Mouse (Mus musculus): ENCODE data around the gene Sspn. TPM values are rescaled to one million over a fixed set of nuclear protein-coding genes. Genes with fewer than 3 reads are reported as not detected.

The Sspn gene
- polyA plus RNA-seq, 1 experiment from 2014 or later = 2.8 TPM

- ATAC-seq = no peak
- H3K4me1 ChIP-seq (replicated peaks) = peaks cover 12% of the 10 kb centered on the region
- no peak overlapping the region for H3K4me3 ChIP-seq (replicated peaks)
- WGBS = 93% methylated on average over 4 of the region's 4 CpGs
- no peak overlapping the region for H3K27ac ChIP-seq
- H3K9me3 ChIP-seq = no peaks in the 10 kb centered on the region
- no peaks in the 10 kb centered on the region for H3K36me3 ChIP-seq
- H3K27me3 ChIP-seq = no peaks in the 10 kb centered on the region
- no peak overlapping the region for H3K4me2 ChIP-seq (replicated peaks)
- H3K9ac ChIP-seq (replicated peaks) = no peak overlapping the region
Observed at GRCm38 (mm10) chr6:145936511-145936910, 5.1 kb downstream of the Sspn start.

GRCm38 (mm10) chr6:145940852-145941251 lies 9.4 kb downstream of the Sspn start:
- Histone ChIP-seq H3K27me3 (no peaks in the 10 kb centered on the region), H3K4me2 (replicated peaks) (no peak overlapping the region), H3K9ac (replicated peaks) (no peak overlapping the region), H3K27ac (no peak overlapping the region), H3K4me1 (replicated peaks) (no peaks in the 10 kb centered on the region), H3K36me3 (no peaks in the 10 kb centered on the region), H3K9me3 (no peaks in the 10 kb centered on the region), H3K4me3 (replicated peaks) (no peak overlapping the region)
- WGBS = 80% methylated on average over 6 of the region's 6 CpGs
- ATAC-seq = no peak

GRCm38 (mm10) chr6:145942263-145942966 lies 11.0 kb downstream of the Sspn start:
- Histone ChIP-seq H3K4me2 (replicated peaks) (no peak overlapping the region), H3K36me3 (no peaks in the 10 kb centered on the region), H3K9ac (replicated peaks) (no peak overlapping the region), H3K27me3 (no peaks in the 10 kb centered on the region), H3K4me3 (replicated peaks) (no peak overlapping the region), H3K9me3 (no peaks in the 10 kb centered on the region), H3K27ac (no peak overlapping the region), H3K4me1 (replicated peaks) (no peaks in the 10 kb centered on the region)
- no peak for ATAC-seq
- 82% methylated on average over 12 of the region's 12 CpGs for WGBS

- Histone ChIP-seq H3K4me3 (replicated peaks) (no peak overlapping the region), H3K9ac (replicated peaks) (no peak overlapping the region), H3K4me2 (replicated peaks) (no peak overlapping the region), H3K27me3 (no peaks in the 10 kb centered on the region), H3K36me3 (no peaks in the 10 kb centered on the region), H3K9me3 (no peaks in the 10 kb centered on the region), H3K27ac (no peak overlapping the region), H3K4me1 (replicated peaks) (0 out of 2 replicates have a peak, but pooled peaks cover under 1% of the 10 kb centered on the region)
- 89% methylated on average over 3 of the region's 3 CpGs for WGBS
- no peak for ATAC-seq
Observed at GRCm38 (mm10) chr6:145943414-145943813, 12.0 kb downstream of the Sspn start.

GRCm38 (mm10) chr6:145945700-145946344 lies 14.4 kb downstream of the Sspn start:
- H3K4me3 ChIP-seq (replicated peaks) = no peak overlapping the region
- no peaks in the 10 kb centered on the region for H3K36me3 ChIP-seq
- H3K27me3 ChIP-seq = no peaks in the 10 kb centered on the region
- H3K9me3 ChIP-seq = no peaks in the 10 kb centered on the region
- WGBS = 85% methylated on average over 11 of the region's 11 CpGs
- no peak for ATAC-seq
- H3K9ac ChIP-seq (replicated peaks) = no peak overlapping the region
- 0 out of 2 replicates have a peak, but pooled peaks cover 3% of the 10 kb centered on the region for H3K4me1 ChIP-seq (replicated peaks)
- no peak overlapping the region for H3K27ac ChIP-seq
- no peak overlapping the region for H3K4me2 ChIP-seq (replicated peaks)

GRCm38 (mm10) chr6:145949049-145949448 lies 17.6 kb downstream of the Sspn start:
- H3K4me2 ChIP-seq (replicated peaks) = no peak overlapping the region
- 48% methylated on average over 4 of the region's 4 CpGs for WGBS
- no peak overlapping the region for H3K4me3 ChIP-seq (replicated peaks)
- no peak for ATAC-seq
- H3K4me1 ChIP-seq (replicated peaks) = peaks cover 7% of the 10 kb centered on the region; the same call in 1 of the 2 replicates
- H3K9ac ChIP-seq (replicated peaks) = no peak overlapping the region
- no peaks in the 10 kb centered on the region for H3K9me3 ChIP-seq
- no peaks in the 10 kb centered on the region for H3K36me3 ChIP-seq
- H3K27ac ChIP-seq = no peak overlapping the region
- H3K27me3 ChIP-seq = no peaks in the 10 kb centered on the region

- H3K4me1 ChIP-seq (replicated peaks) = peaks cover 7% of the 10 kb centered on the region; the same call in 1 of the 2 replicates
- H3K4me3 ChIP-seq (replicated peaks) = no peak overlapping the region
- no peak overlapping the region for H3K9ac ChIP-seq (replicated peaks)
- H3K36me3 ChIP-seq = no peaks in the 10 kb centered on the region
- no peak overlapping the region for H3K27ac ChIP-seq
- WGBS = 88% methylated on average over 5 of the region's 5 CpGs
- H3K9me3 ChIP-seq = no peaks in the 10 kb centered on the region
- no peak for ATAC-seq
- H3K27me3 ChIP-seq = no peaks in the 10 kb centered on the region
- no peak overlapping the region for H3K4me2 ChIP-seq (replicated peaks)
Observed at GRCm38 (mm10) chr6:145950626-145951025, 19.2 kb downstream of the Sspn start.

GRCm38 (mm10) chr6:145952594-145952993 lies 21.2 kb downstream of the Sspn start:
- ATAC-seq = no peak
- no peak overlapping the region for H3K4me2 ChIP-seq (replicated peaks)
- H3K9ac ChIP-seq (replicated peaks) = no peak overlapping the region
- H3K4me3 ChIP-seq (replicated peaks) = no peak overlapping the region
- no peaks in the 10 kb centered on the region for H3K27me3 ChIP-seq
- H3K27ac ChIP-seq = no peak overlapping the region
- 94% methylated on average over 3 of the region's 3 CpGs for WGBS
- H3K9me3 ChIP-seq = no peaks in the 10 kb centered on the region
- H3K36me3 ChIP-seq = no peaks in the 10 kb centered on the region
- H3K4me1 ChIP-seq (replicated peaks) = peaks cover 10% of the 10 kb centered on the region; the same call in 1 of the 2 replicates

- 59% methylated on average over 13 of the region's 13 CpGs for WGBS
- Histone ChIP-seq H3K4me3 (replicated peaks) (no peak overlapping the region), H3K9ac (replicated peaks) (no peak overlapping the region), H3K36me3 (no peaks in the 10 kb centered on the region), H3K4me2 (replicated peaks) (no peak overlapping the region), H3K4me1 (replicated peaks) (peaks cover 16% of the 10 kb centered on the region; the same call in 1 of the 2 replicates), H3K9me3 (no peaks in the 10 kb centered on the region), H3K27ac (no peak overlapping the region), H3K27me3 (no peaks in the 10 kb centered on the region)
- no peak for ATAC-seq
Observed at GRCm38 (mm10) chr6:145953121-145953896, 21.9 kb downstream of the Sspn start.

- ATAC-seq = no peak
- Histone ChIP-seq H3K9ac (replicated peaks) (no peak overlapping the region), H3K9me3 (no peaks in the 10 kb centered on the region), H3K4me1 (replicated peaks) (peaks cover 13% of the 10 kb centered on the region; the same call in 1 of the 2 replicates), H3K27ac (no peak overlapping the region), H3K4me3 (replicated peaks) (no peak overlapping the region), H3K36me3 (no peaks in the 10 kb centered on the region), H3K4me2 (replicated peaks) (no peak overlapping the region), H3K27me3 (no peaks in the 10 kb centered on the region)
- 69% methylated on average over 6 of the region's 6 CpGs for WGBS
Observed at GRCm38 (mm10) chr6:145957427-145957965, 26.1 kb downstream of the Sspn start.

GRCm38 (mm10) chr6:145958070-145958469 lies 26.6 kb downstream of the Sspn start:
- ATAC-seq = no peak
- Histone ChIP-seq H3K4me3 (replicated peaks) (no peak overlapping the region), H3K9me3 (no peaks in the 10 kb centered on the region), H3K9ac (replicated peaks) (no peak overlapping the region), H3K27ac (no peak overlapping the region), H3K27me3 (no peaks in the 10 kb centered on the region), H3K4me1 (replicated peaks) (peaks cover 13% of the 10 kb centered on the region; the same call in 1 of the 2 replicates), H3K4me2 (replicated peaks) (no peak overlapping the region), H3K36me3 (no peaks in the 10 kb centered on the region)
- 37% methylated on average over 5 of the region's 5 CpGs for WGBS

GRCm38 (mm10) chr6:145961047-145961446 lies 29.6 kb downstream of the Sspn start:
- no peak for ATAC-seq
- Histone ChIP-seq H3K9me3 (no peaks in the 10 kb centered on the region), H3K9ac (replicated peaks) (no peak overlapping the region), H3K36me3 (no peaks in the 10 kb centered on the region), H3K27me3 (no peaks in the 10 kb centered on the region), H3K4me1 (replicated peaks) (peaks cover 9% of the 10 kb centered on the region; the same call in 1 of the 2 replicates), H3K4me3 (replicated peaks) (no peak overlapping the region), H3K27ac (no peak overlapping the region), H3K4me2 (replicated peaks) (no peak overlapping the region)
- 68% methylated on average over 8 of the region's 8 CpGs for WGBS

All from midbrain, embryonic 13.5 days (tissue).